Mouse (Mus musculus): ENCODE measurements around the gene P4ha1. TPM values are rescaled to one million over a fixed set of nuclear protein-coding genes. Genes with fewer than 3 reads are reported as not detected.

The P4ha1 gene
- polyA plus RNA-seq, 1 experiment from 2014 or later, result 54.8 TPM

Other genes starting within 250 kb of the P4ha1 start
- 40.3 and 46.3 TPM in 2 replicates for gene Sept10, start 101.4 kb upstream of the P4ha1 start, polyA plus RNA-seq (2014; fragmentation: Nextera tagmentation; extraction: Ambion mirVana)
- gene Sowahc, start 101.3 kb upstream of the P4ha1 start, polyA plus RNA-seq (2014; fragmentation: Nextera tagmentation; extraction: Ambion mirVana), result 2.0 and 3.1 TPM in 2 replicates
- 11.3 and 12.2 TPM in 2 replicates for gene Gm10273, start 72.3 kb downstream of the P4ha1 start, polyA plus RNA-seq (2014; fragmentation: Nextera tagmentation; extraction: Ambion mirVana)
- gene Pla2g12b, start 80.4 kb downstream of the P4ha1 start, polyA plus RNA-seq (2014; fragmentation: Nextera tagmentation; extraction: Ambion mirVana), result 1.5 and 1.8 TPM in 2 replicates
- 5.1 and 5.5 TPM in 2 replicates for gene Oit3, start 118.5 kb downstream of the P4ha1 start, polyA plus RNA-seq (2014; fragmentation: Nextera tagmentation; extraction: Ambion mirVana)